Comparison of ENCODE assay signal across 14 mouse cellular contexts in the genomic region with DNA sequence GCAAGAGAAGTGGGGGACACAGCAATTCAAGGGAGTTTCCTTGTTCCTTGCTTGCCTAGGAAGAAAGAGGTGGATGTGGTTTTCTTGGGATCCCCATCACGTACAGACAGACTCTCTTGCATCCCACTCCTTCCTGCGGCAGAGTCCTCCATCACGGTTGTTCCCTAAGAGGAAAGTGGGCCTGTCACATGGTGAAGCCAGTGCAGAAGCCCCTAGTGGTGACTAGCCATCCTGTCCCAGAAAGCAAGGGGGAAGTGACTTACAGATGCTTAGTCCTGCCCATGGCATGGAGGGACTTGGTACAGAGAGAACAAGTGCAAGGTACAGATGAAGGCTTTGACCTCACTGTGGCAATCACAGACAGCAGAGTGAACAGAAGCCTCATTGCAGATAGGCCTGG.
A peak's percentile ranks its signal among the peaks of the same experiment; 100 is the strongest.
DNase-seq lines count a peak whose midpoint lies in the region; ATAC-seq and TF ChIP-seq lines count a peak whose summit lies in the region.
"Had no signal": no experiment of that assay in that cellular context is flagged by ENCODE, and none has a peak within 500 bp of the region (broad histone marks: within the 10 kb centered on the region; RNA-seq: fewer than 3 reads in every experiment).

No protein-coding gene starts in this region.

- no peak for ATAC-seq in heart, embryonic 15.5 days (replicated peaks; ENCODE audit: insufficient number of reproducible peaks, insufficient read depth, low FRiP score, low read depth)
- peak; percentile 67; the same call in 1 of the 2 replicates for ATAC-seq in granulocyte monocyte progenitor cell, adult 5-6 weeks (replicated peaks; ENCODE audit: poor library complexity, severe bottlenecking)
- ATAC-seq: activated CD4-positive, CD25-positive, alpha-beta regulatory T cell, adult 4 months; forebrain, embryonic 16.5 days had no signal

- H3K4me1 ChIP-seq in heart, embryonic 15.5 days (replicated peaks), result peaks cover 19% of the 10 kb centered on the region
- peaks cover 0 to 8% of the 10 kb centered on the region in 2 experiments; a peak in 2 of 4 replicates for H3K4me1 ChIP-seq in MEL (ENCODE audit: control insufficient read depth in 1 of 2, insufficient read depth in 2 of 2, low read length in 2 of 2)

- WGBS in heart, embryonic 15.5 days, result 72% methylated on average over 3 of the region's 3 CpGs

- H3K9me3 ChIP-seq in heart, embryonic 15.5 days (replicated peaks), result no peaks in the 10 kb centered on the region
- no peaks in the 10 kb centered on the region for H3K9me3 ChIP-seq in MEL (replicated peaks; ENCODE audit: insufficient read depth, low read length)
- H3K9me3 ChIP-seq: embryonic facial prominence, embryonic 13.5 days; limb, embryonic 15.5 days; stomach, embryonic 15.5 days had no signal

- TF ChIP-seq RAD21 in MEL (IDR thresholded peaks at IDR 0.05; ENCODE audit: low read depth, low read length), result no peak

- TF ChIP-seq CTCF in left cerebral cortex, adult 2 months (IDR thresholded peaks at IDR 0.05), result peak; percentile 37
- TF ChIP-seq CTCF in MEL (IDR thresholded peaks at IDR 0.05 in 2 of 3, conservative IDR thresholded peaks at IDR 0.05 in 1 of 3; ENCODE audit: control insufficient read depth in 1 of 3, insufficient read depth in 1 of 3, low read depth in 2 of 3, low read length in 3 of 3, poor library complexity in 1 of 3, severe bottlenecking in 1 of 3), result peak in 2 of 3 experiments; percentile 24 to 39; a peak in 3 of 6 replicates

- intact Hi-C loops in heart, postnatal 14 days (cut with DNase I), result no loop called here
- intact Hi-C loops in left cerebral cortex, adult 2 months (cut with DNase I), result no loop called here

- no peak for TF ChIP-seq POLR2A in MEL (IDR thresholded peaks at IDR 0.05; ENCODE audit: control insufficient read depth in 1 of 2, insufficient read depth in 1 of 2, low read depth in 1 of 2, low read length in 2 of 2, poor library complexity in 1 of 2)

- no peak overlapping the region for H3K9ac ChIP-seq in heart, embryonic 15.5 days
- no peak overlapping the region for H3K9ac ChIP-seq in MEL (ENCODE audit: control insufficient read depth, low read depth, low read length, poor library complexity, severe bottlenecking)
- H3K9ac ChIP-seq: embryonic facial prominence, embryonic 13.5 days; limb, embryonic 15.5 days; stomach, embryonic 15.5 days had no signal

- no peak for DNase-seq in heart, postnatal 14 days
- DNase-seq in left cerebral cortex, adult 2 months (ENCODE audit: extremely low spot score in 1 of 2, low spot score in 2 of 2), result no peak
- no peak for DNase-seq in left cerebral cortex, adult 9 months (ENCODE audit: low spot score in 2 of 2)
- DNase-seq in MEL (ENCODE audit: low read depth, low spot score), result peak; percentile 46
- no peak for DNase-seq in T-cell, adult 2 months (ENCODE audit: low spot score)
- no peak for DNase-seq in embryo, embryonic 10 days (ENCODE audit: low spot score)
- DNase-seq: cerebellum, adult 9-10 months had no signal

- H3K4me3 ChIP-seq in heart, embryonic 15.5 days, result no peak overlapping the region
- H3K4me3 ChIP-seq in left cerebral cortex, adult 2 months, result no peak overlapping the region
- no peak overlapping the region for H3K4me3 ChIP-seq in MEL (ENCODE audit: control insufficient read depth in 1 of 2, insufficient read depth in 1 of 2, low read depth in 2 of 2, low read length in 2 of 2)
- H3K4me3 ChIP-seq: embryonic facial prominence, embryonic 13.5 days; limb, embryonic 15.5 days; stomach, embryonic 15.5 days had no signal

- peak overlapping the region; percentile 53; the same call in 1 of the 2 replicates for H3K27ac ChIP-seq in heart, embryonic 15.5 days
- H3K27ac ChIP-seq in left cerebral cortex, adult 2 months, result peak overlapping the region; percentile 40; the same call in 1 of the 2 replicates
- H3K27ac ChIP-seq in MEL (ENCODE audit: control insufficient read depth, low read depth, low read length), result no peak overlapping the region
- H3K27ac ChIP-seq: embryonic facial prominence, embryonic 13.5 days; limb, embryonic 15.5 days; stomach, embryonic 15.5 days had no signal

- TF ChIP-seq EP300 in MEL (IDR thresholded peaks at IDR 0.05; ENCODE audit: low read depth in 1 of 2, low read length in 2 of 2), result no peak

- no peaks in the 10 kb centered on the region for H3K79me2 ChIP-seq in MEL (ENCODE audit: control insufficient read depth, insufficient read depth, low read length, poor library complexity)

- H3K4me2 ChIP-seq in heart, embryonic 15.5 days, result no peak overlapping the region
- H3K4me2 ChIP-seq: embryonic facial prominence, embryonic 13.5 days; limb, embryonic 15.5 days; stomach, embryonic 15.5 days had no signal

- H3K27me3 ChIP-seq in heart, embryonic 15.5 days, result no peaks in the 10 kb centered on the region
- no peaks in the 10 kb centered on the region for H3K27me3 ChIP-seq in MEL (ENCODE audit: control insufficient read depth in 1 of 2, insufficient read depth in 2 of 2, low read length in 2 of 2)
- H3K27me3 ChIP-seq: embryonic facial prominence, embryonic 13.5 days; limb, embryonic 15.5 days; stomach, embryonic 15.5 days had no signal

- H3K36me3 ChIP-seq in heart, embryonic 15.5 days, result no peaks in the 10 kb centered on the region
- no peaks in the 10 kb centered on the region; a peak in 1 of 4 replicates for H3K36me3 ChIP-seq in MEL (ENCODE audit: control insufficient read depth in 1 of 2, insufficient read depth in 2 of 2, low read length in 2 of 2)
- H3K36me3 ChIP-seq: embryonic facial prominence, embryonic 13.5 days; limb, embryonic 15.5 days; stomach, embryonic 15.5 days had no signal

TF ChIP-seq in MEL, 35 proteins besides CTCF, POLR2A, EP300 and RAD21:
- no peak for TF ChIP-seq KAT2A (conservative IDR thresholded peaks at IDR 0.05; ENCODE audit: low read depth, low read length)
- TF ChIP-seq NRF1 (IDR thresholded peaks at IDR 0.05; ENCODE audit: insufficient read depth, low read depth, low read length, poor library complexity, severe bottlenecking), result no peak
- TF ChIP-seq MAFK (IDR thresholded peaks at IDR 0.05; ENCODE audit: borderline replicate concordance, low read depth, low read length), result no peak
- no peak for TF ChIP-seq RCOR1 (IDR thresholded peaks at IDR 0.05; ENCODE audit: low read depth, low read length)
- TF ChIP-seq GABPA (IDR thresholded peaks at IDR 0.05; ENCODE audit: low read depth, low read length), result no peak
- no peak for TF ChIP-seq CHD2 (IDR thresholded peaks at IDR 0.05; ENCODE audit: low read length)
- TF ChIP-seq SMC3 (IDR thresholded peaks at IDR 0.05; ENCODE audit: low read depth, low read length), result no peak
- no peak for TF ChIP-seq ETS1 (IDR thresholded peaks at IDR 0.05; ENCODE audit: low read depth, low read length)
- no peak for TF ChIP-seq POLR2AphosphoS5 (IDR thresholded peaks at IDR 0.05; ENCODE audit: borderline replicate concordance, low read depth, low read length)
- no peak for TF ChIP-seq MYC (IDR thresholded peaks at IDR 0.05; ENCODE audit: low read depth, low read length)
- no peak for TF ChIP-seq E2F4 (IDR thresholded peaks at IDR 0.05; ENCODE audit: borderline replicate concordance, low read depth, low read length)
- TF ChIP-seq NELFE (IDR thresholded peaks at IDR 0.05; ENCODE audit: low read depth, low read length), result no peak
- no peak for TF ChIP-seq CHD1 (IDR thresholded peaks at IDR 0.05; ENCODE audit: low read depth, low read length)
- no peak for TF ChIP-seq MEF2A (IDR thresholded peaks at IDR 0.05; ENCODE audit: extremely low read depth, insufficient replicate concordance, low read depth, low read length, poor library complexity, severe bottlenecking)
- no peak for TF ChIP-seq HCFC1 (IDR thresholded peaks at IDR 0.05; ENCODE audit: low read depth, low read length)
- no peak for TF ChIP-seq BHLHE40 (IDR thresholded peaks at IDR 0.05; ENCODE audit: borderline replicate concordance, low read depth, low read length)
- no peak for TF ChIP-seq TAL1 (IDR thresholded peaks at IDR 0.05; ENCODE audit: low read length)
- TF ChIP-seq ZNF384 (IDR thresholded peaks at IDR 0.05; ENCODE audit: low read depth, low read length), result no peak
